Mouse (Mus musculus): ENCODE results near the gene Pde4b. TPM values are rescaled to one million over a fixed set of nuclear protein-coding genes. Genes with fewer than 3 reads are reported as not detected.

The Pde4b gene
- polyA plus RNA-seq, 1 experiment from 2014 or later, result 22.5 TPM

DNA sequence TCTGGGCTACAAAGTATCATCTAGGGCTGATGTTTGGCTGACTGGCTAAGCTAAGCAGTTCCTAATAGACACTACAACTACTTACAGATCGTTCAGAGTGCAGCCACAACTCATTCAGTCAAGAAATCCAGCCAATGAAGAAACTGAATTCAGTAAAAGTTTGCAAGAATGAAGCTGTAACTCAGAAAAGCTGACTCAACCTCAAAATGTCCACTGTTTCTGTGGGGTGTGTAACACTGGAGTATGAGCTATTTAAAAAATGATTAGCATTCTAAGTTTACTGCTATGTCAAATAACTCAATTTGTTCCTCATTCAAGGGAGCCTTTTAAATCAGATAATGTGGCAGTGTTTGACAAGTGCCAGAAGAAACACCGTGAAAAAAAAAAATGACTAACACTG is 469.7 kb downstream of the Pde4b start:
- no peak overlapping the region for H3K4me3 ChIP-seq
- no peak overlapping the region for H3K4me2 ChIP-seq
- no peak for ATAC-seq (ENCODE audit: insufficient number of reproducible peaks, low FRiP score)
- no peak overlapping the region for H3K9ac ChIP-seq
- H3K27me3 ChIP-seq (replicated peaks), result no peaks in the 10 kb centered on the region
- H3K9me3 ChIP-seq (replicated peaks), result no peaks in the 10 kb centered on the region
- WGBS, result 49% methylated on average over 2 of the region's 2 CpGs
- no peak overlapping the region for H3K27ac ChIP-seq (ENCODE audit: poor library complexity, severe bottlenecking)
- H3K4me1 ChIP-seq (replicated peaks), result peaks cover 26% of the 10 kb centered on the region
- H3K36me3 ChIP-seq, result no peaks in the 10 kb centered on the region

DNA sequence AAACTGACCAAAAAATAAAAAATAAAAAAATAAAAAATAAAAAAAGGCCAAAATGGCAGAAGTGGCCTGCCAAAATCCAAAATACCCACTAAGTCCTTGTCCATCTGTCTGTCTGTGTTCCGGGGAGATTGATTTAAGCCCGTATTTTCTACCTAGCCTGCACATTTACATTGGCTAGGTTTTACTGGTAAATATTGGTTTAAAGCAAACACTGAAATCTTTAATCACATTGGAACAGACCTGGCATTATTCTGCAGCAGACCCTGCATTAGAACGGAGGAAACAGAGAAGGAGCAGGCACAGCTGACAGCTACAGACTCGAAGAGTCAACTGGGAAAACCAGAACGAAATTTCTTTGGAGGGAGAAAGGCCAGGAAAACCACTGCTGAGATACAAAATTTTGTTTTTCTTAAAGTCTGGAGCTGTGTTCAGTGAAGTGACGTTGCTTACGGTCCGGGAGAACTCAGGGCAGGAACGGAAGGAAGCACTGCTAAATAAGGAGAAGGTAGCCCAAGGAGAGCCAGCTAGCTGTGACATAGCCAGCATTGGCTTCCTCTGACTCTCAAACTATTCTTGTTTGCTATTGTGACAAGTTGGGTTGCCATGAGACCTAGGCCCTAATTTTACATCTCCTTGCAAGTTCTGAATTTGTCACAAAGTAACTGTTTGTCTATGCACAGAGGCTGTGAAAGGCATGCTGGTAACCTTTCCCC is 470.3 kb downstream of the Pde4b start:
- no peak for ATAC-seq (ENCODE audit: insufficient number of reproducible peaks, low FRiP score)
- Histone ChIP-seq H3K9ac (no peak overlapping the region), H3K36me3 (no peaks in the 10 kb centered on the region), H3K4me1 (replicated peaks) (peaks cover 22% of the 10 kb centered on the region), H3K27me3 (replicated peaks) (no peaks in the 10 kb centered on the region), H3K4me3 (no peak overlapping the region), H3K4me2 (no peak overlapping the region), H3K9me3 (replicated peaks) (no peaks in the 10 kb centered on the region), H3K27ac (ENCODE audit: poor library complexity, severe bottlenecking) (no peak overlapping the region)
- WGBS, result 49% methylated on average over 9 of the region's 9 CpGs

GRCm38 (mm10) chr4:102558328-102558727 is 471.0 kb downstream of the Pde4b start:
- H3K9ac ChIP-seq, result no peak overlapping the region
- H3K27ac ChIP-seq (ENCODE audit: poor library complexity, severe bottlenecking), result no peak overlapping the region
- peaks cover 22% of the 10 kb centered on the region for H3K4me1 ChIP-seq (replicated peaks)
- H3K4me2 ChIP-seq, result no peak overlapping the region
- no peaks in the 10 kb centered on the region for H3K9me3 ChIP-seq (replicated peaks)
- no peak overlapping the region for H3K4me3 ChIP-seq
- ATAC-seq (ENCODE audit: insufficient number of reproducible peaks, low FRiP score), result no peak
- 35% methylated on average over 3 of the region's 3 CpGs for WGBS
- H3K27me3 ChIP-seq (replicated peaks), result no peaks in the 10 kb centered on the region
- H3K36me3 ChIP-seq, result no peaks in the 10 kb centered on the region

DNA sequence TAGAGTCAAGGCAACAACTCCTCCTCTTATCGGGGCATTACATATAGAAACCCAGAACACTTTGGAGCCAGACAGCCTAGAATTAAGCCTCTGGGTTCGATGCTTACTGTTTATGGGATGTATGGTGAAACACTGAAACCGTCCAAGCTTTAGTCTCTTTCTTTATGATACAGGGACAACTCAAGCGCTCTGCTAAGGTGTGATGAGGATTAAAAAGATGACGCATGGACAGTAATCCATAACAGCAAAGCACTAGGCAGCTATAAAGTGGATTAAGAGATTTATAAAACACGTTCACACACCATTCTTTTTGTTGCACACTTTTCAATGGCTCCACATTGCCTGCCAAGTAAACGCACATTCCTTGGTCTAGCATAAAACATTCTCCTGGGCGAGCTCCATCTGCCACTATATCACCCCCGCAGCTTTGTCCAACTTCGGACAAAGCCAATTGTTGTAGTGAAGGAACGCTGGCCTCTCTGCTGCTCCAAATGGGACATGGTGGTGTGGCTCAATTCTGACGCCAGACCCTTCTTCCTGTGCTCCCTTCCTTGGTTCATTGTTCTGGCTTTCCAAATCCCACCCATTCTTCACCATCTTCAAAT is 473.4 kb downstream of the Pde4b start:
- no peak overlapping the region for H3K27ac ChIP-seq (ENCODE audit: poor library complexity, severe bottlenecking)
- no peaks in the 10 kb centered on the region for H3K36me3 ChIP-seq
- no peaks in the 10 kb centered on the region for H3K9me3 ChIP-seq (replicated peaks)
- H3K9ac ChIP-seq, result no peak overlapping the region
- WGBS, result 84% methylated on average over 12 of the region's 12 CpGs
- H3K4me2 ChIP-seq, result no peak overlapping the region
- no peaks in the 10 kb centered on the region for H3K27me3 ChIP-seq (replicated peaks)
- ATAC-seq (ENCODE audit: insufficient number of reproducible peaks, low FRiP score), result no peak
- peaks cover 22% of the 10 kb centered on the region for H3K4me1 ChIP-seq (replicated peaks)
- H3K4me3 ChIP-seq, result no peak overlapping the region

DNA sequence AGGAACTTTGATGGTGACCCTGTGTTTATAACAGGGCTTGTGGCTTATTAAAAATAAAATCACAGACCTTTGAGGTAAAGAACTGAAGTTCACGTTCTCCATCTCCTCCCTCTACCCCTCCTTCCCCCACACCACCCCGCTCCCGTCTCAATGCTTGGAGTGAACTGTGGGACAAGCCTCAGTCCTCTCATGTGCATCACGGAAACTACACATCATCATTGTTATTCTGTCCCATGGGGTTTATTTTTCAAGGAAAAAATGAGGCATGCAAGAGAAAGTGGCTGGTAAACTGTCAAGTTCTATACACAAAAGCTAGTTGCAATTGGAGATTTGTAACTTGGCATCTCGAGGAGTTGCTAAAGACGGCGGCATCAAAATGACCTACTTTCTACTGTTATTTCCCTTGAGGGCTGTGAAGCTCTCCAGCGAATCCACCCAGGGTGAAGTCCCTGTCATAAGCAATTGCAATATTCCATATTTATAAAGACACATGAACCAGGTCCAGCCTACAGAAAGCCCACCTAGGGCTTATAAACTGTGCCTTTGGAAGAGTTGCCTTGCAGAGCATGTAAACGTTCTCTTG is 476.0 kb downstream of the Pde4b start:
- peaks cover 28% of the 10 kb centered on the region for H3K4me1 ChIP-seq (replicated peaks)
- H3K36me3 ChIP-seq, result no peaks in the 10 kb centered on the region
- no peak for ATAC-seq (ENCODE audit: insufficient number of reproducible peaks, low FRiP score)
- H3K4me3 ChIP-seq, result no peak overlapping the region
- no peak overlapping the region for H3K4me2 ChIP-seq
- no peaks in the 10 kb centered on the region for H3K27me3 ChIP-seq (replicated peaks)
- H3K27ac ChIP-seq (ENCODE audit: poor library complexity, severe bottlenecking), result no peak overlapping the region
- H3K9me3 ChIP-seq (replicated peaks), result no peaks in the 10 kb centered on the region
- WGBS, result 83% methylated on average over 9 of the region's 9 CpGs
- H3K9ac ChIP-seq, result no peak overlapping the region

DNA sequence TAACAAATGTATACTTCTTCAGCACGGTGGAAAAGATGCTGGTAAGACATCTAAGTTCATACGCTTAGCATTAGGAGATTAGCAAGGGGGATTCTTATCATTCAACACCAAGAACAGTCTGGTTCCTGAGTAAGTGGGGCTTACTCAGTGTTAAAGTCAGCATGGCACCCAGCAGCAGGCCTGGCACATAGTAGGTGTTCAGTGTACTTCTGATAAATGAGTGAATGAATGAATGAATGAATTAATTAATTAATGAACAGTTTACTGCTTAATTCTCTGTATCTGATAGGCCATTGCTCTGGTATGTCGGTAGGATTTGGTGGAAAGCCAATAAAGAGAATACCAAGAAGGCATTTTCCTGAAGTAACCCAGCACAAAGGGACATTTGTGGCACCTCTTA is 476.9 kb downstream of the Pde4b start:
- Histone ChIP-seq H3K27ac (ENCODE audit: poor library complexity, severe bottlenecking) (no peak overlapping the region), H3K36me3 (no peaks in the 10 kb centered on the region)

DNA sequence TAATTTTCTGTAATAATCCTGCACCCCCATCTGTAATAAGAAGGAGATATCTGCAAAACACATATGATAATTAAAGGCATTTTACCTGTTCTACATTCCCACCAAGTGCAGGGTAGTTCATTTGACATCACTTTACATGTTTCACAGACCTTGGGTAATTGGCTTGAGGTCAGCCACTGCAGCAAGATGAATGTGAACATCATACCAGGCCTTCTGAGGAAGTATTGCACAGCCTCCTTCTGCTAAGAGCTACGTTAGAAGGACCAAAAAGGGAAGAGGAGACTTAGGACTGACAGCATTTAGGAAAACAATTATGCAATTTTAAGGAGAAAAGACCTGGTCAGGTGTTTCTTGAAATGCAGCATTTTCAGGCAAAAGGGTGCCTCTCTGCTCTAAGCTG is 479.1 kb downstream of the Pde4b start:
- Histone ChIP-seq H3K4me2 (no peak overlapping the region), H3K27ac (ENCODE audit: poor library complexity, severe bottlenecking) (no peak overlapping the region), H3K27me3 (replicated peaks) (no peaks in the 10 kb centered on the region), H3K4me3 (no peak overlapping the region), H3K4me1 (replicated peaks) (peaks cover 38% of the 10 kb centered on the region), H3K36me3 (no peaks in the 10 kb centered on the region), H3K9ac (no peak overlapping the region), H3K9me3 (replicated peaks) (no peaks in the 10 kb centered on the region)
- WGBS, result 68% methylated on average over 1 of the region's 1 CpGs
- ATAC-seq (ENCODE audit: insufficient number of reproducible peaks, low FRiP score), result no peak

More for the DNA sequence above, 476.9 kb downstream of the Pde4b start:
- H3K9me3 ChIP-seq (replicated peaks), result no peaks in the 10 kb centered on the region
- H3K4me3 ChIP-seq, result no peak overlapping the region
- WGBS, result 75% methylated on average over 3 of the region's 3 CpGs
- H3K4me2 ChIP-seq, result no peak overlapping the region
- H3K4me1 ChIP-seq (replicated peaks), result peaks cover 29% of the 10 kb centered on the region
- no peaks in the 10 kb centered on the region for H3K27me3 ChIP-seq (replicated peaks)
- ATAC-seq (ENCODE audit: insufficient number of reproducible peaks, low FRiP score), result no peak
- no peak overlapping the region for H3K9ac ChIP-seq

DNA sequence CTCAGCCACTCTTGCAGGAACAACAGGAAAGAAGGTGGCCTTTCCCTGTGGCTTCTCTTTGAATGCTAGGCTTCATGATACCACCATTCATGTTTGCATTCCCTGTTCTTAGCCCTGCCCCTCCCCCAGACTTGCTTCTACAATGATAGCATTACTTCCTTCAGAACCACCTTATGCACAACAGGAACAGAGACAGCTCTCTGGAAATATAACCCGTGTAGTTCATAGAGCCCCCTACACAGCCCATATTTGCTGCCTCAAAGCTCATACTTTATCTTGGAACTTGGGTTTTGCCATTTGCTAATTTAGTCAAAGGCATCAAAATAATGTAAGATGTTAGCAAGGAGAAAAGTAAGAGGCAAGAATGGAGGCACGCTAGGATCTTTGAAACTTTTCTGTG is 479.8 kb downstream of the Pde4b start:
- no peak overlapping the region for H3K4me2 ChIP-seq
- H3K36me3 ChIP-seq, result no peaks in the 10 kb centered on the region
- peak overlapping the region; percentile 77 for H3K27ac ChIP-seq (ENCODE audit: poor library complexity, severe bottlenecking)
- H3K27me3 ChIP-seq (replicated peaks), result no peaks in the 10 kb centered on the region
- ATAC-seq (ENCODE audit: insufficient number of reproducible peaks, low FRiP score), result no peak
- no peak overlapping the region for H3K4me3 ChIP-seq
- H3K9ac ChIP-seq, result no peak overlapping the region
- WGBS, result 33% methylated on average over 2 of the region's 2 CpGs
- no peaks in the 10 kb centered on the region for H3K9me3 ChIP-seq (replicated peaks)
- H3K4me1 ChIP-seq (replicated peaks), result peaks cover 43% of the 10 kb centered on the region

- no peaks in the 10 kb centered on the region for H3K36me3 ChIP-seq
- H3K9ac ChIP-seq, result no peak overlapping the region
- no peaks in the 10 kb centered on the region for H3K27me3 ChIP-seq (replicated peaks)
- no peak overlapping the region for H3K4me3 ChIP-seq
- WGBS, result 3% methylated on average over 4 of the region's 4 CpGs
- H3K27ac ChIP-seq (ENCODE audit: poor library complexity, severe bottlenecking), result peak overlapping the region; percentile 77
- no peak for ATAC-seq (ENCODE audit: insufficient number of reproducible peaks, low FRiP score)
- no peaks in the 10 kb centered on the region for H3K9me3 ChIP-seq (replicated peaks)
- H3K4me1 ChIP-seq (replicated peaks), result peaks cover 44% of the 10 kb centered on the region
- peak overlapping the region; percentile 27 for H3K4me2 ChIP-seq
Measured at GRCm38 (mm10) chr4:102567676-102568254, 480.4 kb downstream of the Pde4b start.

DNA sequence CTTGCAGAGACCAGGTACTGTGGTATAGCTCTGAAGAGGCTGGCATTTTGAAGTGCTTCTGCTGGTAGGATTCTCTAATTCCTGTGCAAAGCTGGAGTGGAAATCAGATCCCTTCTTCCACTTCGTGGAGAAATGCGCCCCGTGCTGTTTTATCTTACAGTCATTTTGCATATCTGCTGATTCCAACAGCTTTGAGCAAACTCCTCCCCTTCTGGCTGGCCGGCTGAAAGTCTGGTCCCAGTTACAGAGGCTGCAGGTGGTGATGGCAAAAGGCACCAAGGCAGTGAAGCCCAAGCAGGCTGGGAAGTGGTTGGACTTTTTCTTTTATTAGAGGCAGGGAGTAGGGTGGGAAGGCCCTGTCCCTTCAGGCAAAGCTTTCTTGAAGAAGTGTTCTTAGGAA is 481.2 kb downstream of the Pde4b start:
- H3K27ac ChIP-seq (ENCODE audit: poor library complexity, severe bottlenecking), result peak overlapping the region; percentile 90
- H3K27me3 ChIP-seq (replicated peaks), result no peaks in the 10 kb centered on the region
- ATAC-seq (ENCODE audit: insufficient number of reproducible peaks, low FRiP score), result peak; percentile 24; the same call in 1 of the 2 replicates
- H3K4me2 ChIP-seq, result peak overlapping the region; percentile 59
- H3K4me1 ChIP-seq (replicated peaks), result peaks cover 46% of the 10 kb centered on the region
- no peaks in the 10 kb centered on the region for H3K9me3 ChIP-seq (replicated peaks)
- peak overlapping the region; percentile 17; the same call in 1 of the 2 replicates for H3K4me3 ChIP-seq
- H3K9ac ChIP-seq, result peak overlapping the region; percentile 18
- under 1% methylated on average over 4 of the region's 4 CpGs for WGBS
- H3K36me3 ChIP-seq, result no peaks in the 10 kb centered on the region

GRCm38 (mm10) chr4:102569101-102569583 is 481.8 kb downstream of the Pde4b start:
- Histone ChIP-seq H3K9ac (peak overlapping the region; percentile 20), H3K27ac (ENCODE audit: poor library complexity, severe bottlenecking) (peak overlapping the region; percentile 90), H3K27me3 (replicated peaks) (no peaks in the 10 kb centered on the region), H3K4me3 (peak overlapping the region; percentile 17; the same call in 1 of the 2 replicates), H3K4me1 (replicated peaks) (peaks cover 50% of the 10 kb centered on the region), H3K36me3 (no peaks in the 10 kb centered on the region), H3K9me3 (replicated peaks) (no peaks in the 10 kb centered on the region), H3K4me2 (peak overlapping the region; percentile 59)
- WGBS, result 5% methylated on average over 8 of the region's 8 CpGs
- ATAC-seq (ENCODE audit: insufficient number of reproducible peaks, low FRiP score), result no peak

Measured in heart, embryonic 12.5 days (tissue).